Mouse (Mus musculus) heart, embryonic 15.5 days (tissue): ENCODE measurements around the gene Ttc30a2. TPM values are rescaled to one million over a fixed set of nuclear protein-coding genes. Genes with fewer than 3 reads are reported as not detected.
"Not testable (repeated sequence)": the region's sequence is repeated elsewhere in the genome, so short reads cannot be mapped to it uniquely, and the experiment has no call there.

Experiments
- ATAC-seq: fragments of 200-750 bp; cut with Nextera tagmentation; replicated peaks from 2 replicates; pipeline ENCODE4 v1.8.0; 2017; ENCODE audit warnings: low read depth, moderate TSS enrichment; ENCODE audit not compliant: insufficient number of reproducible peaks, insufficient read depth, low FRiP score
- H3K27ac ChIP-seq: fragments of 300-500 bp; sonication (generic); 2 replicates; pipeline ENCODE4 v1.5.1; 2015; ENCODE audit warnings: mild to moderate bottlenecking, inconsistent platforms
- H3K27me3 ChIP-seq: fragments of 300-500 bp; sonication (generic); 2 replicates; pipeline ENCODE4 v1.6.1; 2015; ENCODE audit warnings: inconsistent platforms
- H3K36me3 ChIP-seq: fragments of 300-500 bp; sonication (generic); 2 replicates; pipeline ENCODE4 v1.6.1; 2015; ENCODE audit warnings: mild to moderate bottlenecking, inconsistent platforms
- H3K4me1 ChIP-seq: fragments of 300-500 bp; sonication (generic); replicated peaks from 2 replicates; pipeline ENCODE4 v1.6.1; 2015; ENCODE audit warnings: inconsistent platforms
- H3K4me2 ChIP-seq: fragments of 300-500 bp; sonication (generic); 2 replicates; pipeline ENCODE4 v1.6.1; 2015; ENCODE audit warnings: inconsistent platforms, mild to moderate bottlenecking, moderate library complexity
- H3K4me3 ChIP-seq: fragments of 300-500 bp; sonication (generic); 2 replicates; pipeline ENCODE4 v1.5.1; 2015; ENCODE audit warnings: mild to moderate bottlenecking, inconsistent platforms
- H3K9ac ChIP-seq: fragments of 300-500 bp; sonication (generic); 2 replicates; pipeline ENCODE4 v1.6.1; 2015; ENCODE audit warnings: mild to moderate bottlenecking, inconsistent platforms
- H3K9me3 ChIP-seq: fragments of 300-500 bp; sonication (generic); replicated peaks from 2 replicates; pipeline ENCODE4 v1.6.1; 2016; ENCODE audit warnings: inconsistent platforms
- WGBS: fragments of 180-500 bp; shearing (Covaris S2); methylation state at CpG from one replicate; pipeline ENCODE4 v1.1.7; 2015; ENCODE audit warnings: mixed read lengths; 5-methylcytosine and 5-hydroxymethylcytosine counted together
- polyA plus RNA-seq: library from polyadenylated mRNA; unstranded; fragments of >200 nt; fragmentation: Nextera tagmentation; extraction: Ambion mirVana; gene quantifications from 2 replicates; pipeline ENCODE4 v1.2.1, GENCODE M21; 2015

The Ttc30a2 gene
- polyA plus RNA-seq, 1 experiment from 2014 or later: 0.78 TPM

GRCm38 (mm10) chr2:75991581-75992205, 13.7 kb upstream of the Ttc30a2 start:
- H3K9ac ChIP-seq: no peak overlapping the region
- H3K4me3 ChIP-seq: no peak overlapping the region
- no peaks in the 10 kb centered on the region for H3K9me3 ChIP-seq
- 29% methylated on average over 6 of the region's 6 CpGs for WGBS
- H3K36me3 ChIP-seq: no peaks in the 10 kb centered on the region
- no peak overlapping the region for H3K27ac ChIP-seq
- ATAC-seq: peak; percentile 55; the same call in 1 of the 2 replicates
- H3K4me1 ChIP-seq: peaks cover 17% of the 10 kb centered on the region
- no peaks in the 10 kb centered on the region for H3K27me3 ChIP-seq
- H3K4me2 ChIP-seq: no peak overlapping the region; the same call in 1 of the 2 replicates

GRCm38 (mm10) chr2:75990885-75991539, 13.0 kb upstream of the Ttc30a2 start:
- H3K36me3 ChIP-seq: no peaks in the 10 kb centered on the region
- no peak overlapping the region for H3K4me3 ChIP-seq
- ATAC-seq: no peak
- no peak overlapping the region for H3K27ac ChIP-seq
- WGBS: 40% methylated on average over 13 of the region's 13 CpGs
- no peak overlapping the region for H3K9ac ChIP-seq
- peak overlapping the region; percentile 40 for H3K4me2 ChIP-seq
- peaks cover 17% of the 10 kb centered on the region for H3K4me1 ChIP-seq
- no peaks in the 10 kb centered on the region for H3K27me3 ChIP-seq
- no peaks in the 10 kb centered on the region for H3K9me3 ChIP-seq

GRCm38 (mm10) chr2:75989694-75990093, 11.7 kb upstream of the Ttc30a2 start:
- Histone ChIP-seq H3K9ac (no peak overlapping the region), H3K9me3 (no peaks in the 10 kb centered on the region), H3K27ac (no peak overlapping the region), H3K36me3 (no peaks in the 10 kb centered on the region), H3K4me1 (peaks cover 17% of the 10 kb centered on the region), H3K4me2 (no peak overlapping the region), H3K27me3 (no peaks in the 10 kb centered on the region), H3K4me3 (no peak overlapping the region)
- 72% methylated on average over 4 of the region's 4 CpGs for WGBS
- no peak for ATAC-seq

GRCm38 (mm10) chr2:75988779-75989363, 10.9 kb upstream of the Ttc30a2 start:
- Histone ChIP-seq H3K27ac (no peak overlapping the region), H3K9ac (no peak overlapping the region)
- no peak for ATAC-seq

GRCm38 (mm10) chr2:75988378-75988777, 10.4 kb upstream of the Ttc30a2 start:
- no peak for ATAC-seq
- no peak overlapping the region for H3K27ac ChIP-seq
- H3K4me2 ChIP-seq: no peak overlapping the region

More at GRCm38 (mm10) chr2:75988779-75989363, 10.9 kb upstream of the Ttc30a2 start:
- Histone ChIP-seq H3K4me2 (no peak overlapping the region), H3K27me3 (no peaks in the 10 kb centered on the region), H3K4me1 (peaks cover 17% of the 10 kb centered on the region), H3K9me3 (no peaks in the 10 kb centered on the region), H3K4me3 (no peak overlapping the region), H3K36me3 (no peaks in the 10 kb centered on the region)
- WGBS: 48% methylated on average over 7 of the region's 7 CpGs

GRCm38 (mm10) chr2:75987739-75988138, 9.8 kb upstream of the Ttc30a2 start:
- Histone ChIP-seq H3K9ac (no peak overlapping the region), H3K27ac (no peak overlapping the region), H3K27me3 (no peaks in the 10 kb centered on the region), H3K4me3 (no peak overlapping the region), H3K9me3 (no peaks in the 10 kb centered on the region), H3K36me3 (no peaks in the 10 kb centered on the region), H3K4me2 (no peak overlapping the region), H3K4me1 (peaks cover 17% of the 10 kb centered on the region)
- WGBS: 55% methylated on average over 9 of the region's 9 CpGs
- no peak for ATAC-seq

More at GRCm38 (mm10) chr2:75988378-75988777, 10.4 kb upstream of the Ttc30a2 start:
- Histone ChIP-seq H3K9me3 (no peaks in the 10 kb centered on the region), H3K36me3 (no peaks in the 10 kb centered on the region), H3K4me1 (peaks cover 17% of the 10 kb centered on the region), H3K27me3 (no peaks in the 10 kb centered on the region), H3K9ac (no peak overlapping the region), H3K4me3 (no peak overlapping the region)
- WGBS: 50% methylated on average over 4 of the region's 4 CpGs

- WGBS: 2% methylated on average over 2 of the region's 2 CpGs
Measured at GRCm38 (mm10) chr2:75985124-75985523, 7.2 kb upstream of the Ttc30a2 start.

GRCm38 (mm10) chr2:75983847-75984246, 5.9 kb upstream of the Ttc30a2 start:
- no peaks in the 10 kb centered on the region for H3K9me3 ChIP-seq
- H3K4me3 ChIP-seq: no peak overlapping the region
- H3K4me1 ChIP-seq: no peaks in the 10 kb centered on the region
- H3K27ac ChIP-seq: no peak overlapping the region
- H3K9ac ChIP-seq: no peak overlapping the region
- 79% methylated on average over 3 of the region's 3 CpGs for WGBS
- ATAC-seq: no peak
- no peak overlapping the region for H3K4me2 ChIP-seq
- no peaks in the 10 kb centered on the region for H3K27me3 ChIP-seq
- H3K36me3 ChIP-seq: no peaks in the 10 kb centered on the region

More at GRCm38 (mm10) chr2:75985124-75985523, 7.2 kb upstream of the Ttc30a2 start:
- Histone ChIP-seq H3K9me3 (no peaks in the 10 kb centered on the region), H3K27me3 (no peaks in the 10 kb centered on the region), H3K27ac (no peak overlapping the region), H3K4me2 (no peak overlapping the region), H3K4me3 (no peak overlapping the region), H3K9ac (no peak overlapping the region), H3K36me3 (no peaks in the 10 kb centered on the region), H3K4me1 (no peaks in the 10 kb centered on the region)
- ATAC-seq: no peak

GRCm38 (mm10) chr2:75983091-75983490, 5.1 kb upstream of the Ttc30a2 start:
- H3K4me2 ChIP-seq: no peak overlapping the region
- no peaks in the 10 kb centered on the region for H3K36me3 ChIP-seq
- H3K9me3 ChIP-seq: no peaks in the 10 kb centered on the region
- no peak overlapping the region for H3K9ac ChIP-seq
- H3K27ac ChIP-seq: no peak overlapping the region
- no peaks in the 10 kb centered on the region for H3K27me3 ChIP-seq
- WGBS: 93% methylated on average over 3 of the region's 3 CpGs
- H3K4me1 ChIP-seq: no peaks in the 10 kb centered on the region
- no peak overlapping the region for H3K4me3 ChIP-seq
- ATAC-seq: no peak

- Histone ChIP-seq H3K4me3 (no peak overlapping the region), H3K27me3 (no peaks in the 10 kb centered on the region), H3K9ac (no peak overlapping the region), H3K9me3 (no peaks in the 10 kb centered on the region), H3K27ac (no peak overlapping the region), H3K4me2 (no peak overlapping the region), H3K4me1 (no peaks in the 10 kb centered on the region), H3K36me3 (no peaks in the 10 kb centered on the region)
- ATAC-seq: no peak
- 91% methylated on average over 4 of the region's 4 CpGs for WGBS
Measured at GRCm38 (mm10) chr2:75982626-75983025, 4.7 kb upstream of the Ttc30a2 start.

- 3% methylated on average over 32 of the region's 34 CpGs for WGBS
- ATAC-seq: peak; percentile 45
Measured at GRCm38 (mm10) chr2:75981440-75982081, 3.6 kb upstream of the Ttc30a2 start, which contains the start of gene Ttc30a1. Ttc30a1 (minus strand) TSS chr2:75981967.

More at GRCm38 (mm10) chr2:75981440-75982081, 3.6 kb upstream of the Ttc30a2 start, which contains the start of gene Ttc30a1:
- peak within 1 kb of the TSS; percentile 25 for H3K9ac ChIP-seq
- H3K4me1 ChIP-seq, H3K36me3 ChIP-seq, H3K27me3 ChIP-seq, H3K9me3 ChIP-seq: not testable (repeated sequence)
- peak within 1 kb of the TSS; percentile 77 for H3K4me2 ChIP-seq
- peak within 1 kb of the TSS; percentile 60 for H3K4me3 ChIP-seq
- peak within 1 kb of the TSS; percentile 60 for H3K27ac ChIP-seq
